Mouse (Mus musculus) midbrain, embryonic 16.5 days (tissue): Measurements from ENCODE around the gene Nbeal2. TPM values are rescaled to one million over a fixed set of nuclear protein-coding genes. Genes with fewer than 3 reads are reported as not detected.

Experiments
- ATAC-seq: fragments of 200-750 bp; cut with Nextera tagmentation; 2 replicates; pipeline ENCODE4 v1.8.0; 2017; ENCODE audit warnings: moderate TSS enrichment
- H3K27ac ChIP-seq: fragments of 300-500 bp; sonication (generic); 2 replicates; pipeline ENCODE4 v1.5.1; 2014; ENCODE audit warnings: mild to moderate bottlenecking, low read length, mixed read lengths
- H3K27me3 ChIP-seq: fragments of 300-500 bp; sonication (generic); 2 replicates; pipeline ENCODE4 v1.6.1; 2014; ENCODE audit warnings: low read depth, low read length, mixed read lengths; ENCODE audit not compliant: control insufficient read depth, insufficient read depth
- H3K36me3 ChIP-seq: fragments of 300-500 bp; sonication (generic); 2 replicates; pipeline ENCODE4 v1.6.1; 2014; ENCODE audit warnings: mild to moderate bottlenecking, low read length, moderate library complexity, mixed read lengths; ENCODE audit not compliant: control insufficient read depth, insufficient read depth
- H3K4me1 ChIP-seq: fragments of 300-500 bp; sonication (generic); 2 replicates; pipeline ENCODE4 v1.6.1; 2014; ENCODE audit warnings: mild to moderate bottlenecking, low read length, mixed read lengths; ENCODE audit not compliant: control insufficient read depth, insufficient read depth
- H3K4me2 ChIP-seq: fragments of 300-500 bp; sonication (generic); 2 replicates; pipeline ENCODE4 v1.6.1; 2014; ENCODE audit warnings: mild to moderate bottlenecking, low read length, mixed read lengths
- H3K4me3 ChIP-seq: fragments of 300-500 bp; sonication (generic); 2 replicates; pipeline ENCODE4 v1.5.1; 2014; ENCODE audit warnings: low read depth, mild to moderate bottlenecking, low read length, moderate library complexity, mixed read lengths
- H3K9ac ChIP-seq: fragments of 300-500 bp; sonication (generic); 2 replicates; pipeline ENCODE4 v1.6.1; 2014; ENCODE audit warnings: low read depth, low read length, mixed read lengths
- H3K9me3 ChIP-seq: fragments of 300-500 bp; sonication (generic); replicated peaks from 2 replicates; pipeline ENCODE4 v1.6.1; 2014; ENCODE audit warnings: mild to moderate bottlenecking, low read length, mixed read lengths; ENCODE audit not compliant: control insufficient read depth, poor library complexity, severe bottlenecking
- WGBS: fragments of 180-500 bp; shearing (Covaris S2); extraction: QIAGEN DNeasy Blood & Tissue Kit; methylation state at CpG from one replicate; pipeline ENCODE4 v1.1.7; 2014; 5-methylcytosine and 5-hydroxymethylcytosine counted together
- polyA plus RNA-seq: library from polyadenylated mRNA; unstranded; fragments of >200 nt; fragmentation: Nextera tagmentation; extraction: Ambion mirVana; gene quantifications from 2 replicates; pipeline ENCODE4 v1.2.1, GENCODE M21; 2015

Gene Nbeal2
- polyA plus RNA-seq, 1 experiment from 2014 or later: 6.1 TPM

DNA sequence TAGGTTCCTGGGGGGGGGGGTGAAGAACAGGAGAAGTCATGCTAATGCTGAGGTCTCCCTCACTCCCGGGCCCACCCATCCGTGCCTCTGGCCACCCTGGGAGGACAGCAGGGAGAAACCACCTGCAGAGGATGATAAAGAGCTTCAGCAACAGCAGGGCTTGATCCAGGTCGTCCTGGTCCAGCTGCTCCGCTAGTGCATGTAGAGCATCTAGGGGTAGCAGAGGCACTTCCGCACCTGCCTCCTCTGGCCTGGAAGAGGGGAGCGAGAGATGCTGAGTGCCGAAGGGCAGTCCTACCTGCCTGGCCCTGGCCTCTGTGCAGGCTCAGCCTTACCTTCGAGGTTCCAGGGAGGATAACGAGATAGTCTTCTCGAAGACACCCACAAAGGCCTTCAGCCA is 9.7 kb downstream of the Nbeal2 start:
- Histone ChIP-seq H3K27me3 (no peaks in the 10 kb centered on the region), H3K36me3 (no peaks in the 10 kb centered on the region), H3K27ac (no peak overlapping the region), H3K4me3 (no peak overlapping the region), H3K9ac (no peak overlapping the region), H3K4me2 (no peak overlapping the region), H3K4me1 (peaks cover 5% of the 10 kb centered on the region), H3K9me3 (no peaks in the 10 kb centered on the region)
- ATAC-seq: no peak
- WGBS: 81% methylated on average over 10 of the region's 10 CpGs

DNA sequence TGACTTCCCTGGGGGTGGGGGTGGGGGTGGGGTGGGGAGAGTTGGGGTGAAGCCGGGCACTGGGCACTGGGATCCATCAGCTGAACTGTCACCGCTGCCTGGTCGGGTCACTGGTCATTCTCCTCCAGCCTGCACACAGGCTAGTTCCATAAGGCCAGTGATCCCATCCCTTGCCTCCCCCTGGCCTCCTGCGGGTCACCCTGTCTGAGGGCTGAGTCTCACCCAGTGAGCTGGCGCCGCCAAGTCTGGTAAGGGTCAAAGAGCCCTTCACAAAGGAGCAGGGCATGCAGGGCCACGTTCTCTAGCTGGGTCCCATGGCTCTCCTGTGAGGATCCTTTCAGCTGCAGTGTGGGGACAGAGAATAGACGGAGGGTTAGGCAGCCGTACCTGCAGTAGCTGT is 10.2 kb downstream of the Nbeal2 start:
- 73% methylated on average over 9 of the region's 9 CpGs for WGBS
- H3K4me2 ChIP-seq: no peak overlapping the region

DNA sequence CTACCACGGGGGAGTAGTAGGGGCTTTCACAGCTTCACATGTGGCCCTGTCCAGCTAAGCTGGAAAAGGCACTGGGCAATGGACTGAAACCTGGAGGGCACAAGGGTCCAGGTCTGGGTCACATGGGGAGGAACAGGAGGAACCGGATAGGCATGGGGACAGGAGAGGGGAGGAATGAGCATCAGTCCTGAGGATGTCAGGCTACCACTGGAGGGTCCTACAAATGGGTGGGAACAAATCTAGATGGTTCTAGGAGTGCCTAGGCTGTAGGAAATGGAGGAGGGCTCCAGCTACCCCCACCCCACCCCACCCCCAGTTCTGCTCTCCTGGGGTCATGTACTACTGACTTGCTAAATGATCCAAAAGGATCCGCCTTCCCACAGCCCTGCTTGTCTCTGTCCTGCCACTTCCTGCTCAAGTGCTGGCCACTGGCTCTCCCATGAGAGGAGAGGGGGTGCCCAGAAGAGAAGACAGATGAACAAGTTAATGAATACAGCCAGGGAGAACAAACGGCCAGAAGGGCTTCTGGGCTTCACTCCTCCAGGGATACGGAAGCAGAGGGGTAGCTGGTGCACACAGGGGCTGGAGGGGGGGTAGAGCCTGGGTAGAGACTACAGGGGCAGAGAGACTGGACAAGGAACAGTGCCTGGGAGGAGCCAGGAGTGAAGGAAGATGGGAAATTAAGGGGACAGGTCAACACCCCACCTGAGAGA is 11.0 kb downstream of the Nbeal2 start:
- H3K4me1 ChIP-seq: no peaks in the 10 kb centered on the region
- no peaks in the 10 kb centered on the region for H3K9me3 ChIP-seq
- no peak for ATAC-seq
- no peaks in the 10 kb centered on the region for H3K27me3 ChIP-seq
- H3K4me3 ChIP-seq: no peak overlapping the region
- 61% methylated on average over 5 of the region's 5 CpGs for WGBS
- no peak overlapping the region for H3K9ac ChIP-seq
- no peaks in the 10 kb centered on the region; the same call in 1 of the 2 replicates for H3K36me3 ChIP-seq
- no peak overlapping the region for H3K27ac ChIP-seq
- no peak overlapping the region for H3K4me2 ChIP-seq

More for the DNA sequence above, 10.2 kb downstream of the Nbeal2 start:
- no peak overlapping the region for H3K9ac ChIP-seq
- 0 out of 2 replicates have a peak, but pooled peaks cover 2% of the 10 kb centered on the region for H3K4me1 ChIP-seq
- no peaks in the 10 kb centered on the region for H3K27me3 ChIP-seq
- no peaks in the 10 kb centered on the region for H3K9me3 ChIP-seq
- H3K27ac ChIP-seq: no peak overlapping the region
- H3K36me3 ChIP-seq: no peaks in the 10 kb centered on the region
- no peak overlapping the region for H3K4me3 ChIP-seq
- ATAC-seq: no peak

DNA sequence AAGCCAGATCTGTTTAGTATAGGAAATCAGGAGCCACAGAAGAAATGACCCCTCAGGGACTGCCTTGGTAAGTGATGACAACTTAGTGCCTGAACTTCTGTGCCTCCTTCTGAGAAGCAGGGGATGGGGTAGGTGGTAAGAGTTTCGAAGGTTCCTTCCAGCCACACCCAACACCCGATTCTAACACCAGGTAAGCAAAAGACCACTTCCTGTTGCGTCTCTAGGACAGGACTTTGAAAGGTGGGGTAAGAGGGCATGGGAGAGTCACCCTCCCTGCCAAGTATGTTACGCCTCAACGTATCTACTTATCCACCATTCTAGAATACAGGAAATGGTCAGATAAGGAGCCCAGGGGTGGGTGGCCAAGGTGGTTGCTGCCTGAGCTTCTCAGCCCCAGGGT is 13.0 kb downstream of the Nbeal2 start:
- Histone ChIP-seq H3K4me1 (no peaks in the 10 kb centered on the region), H3K9ac (no peak overlapping the region), H3K36me3 (no peaks in the 10 kb centered on the region; the same call in 1 of the 2 replicates), H3K4me3 (no peak overlapping the region), H3K4me2 (no peak overlapping the region), H3K27me3 (no peaks in the 10 kb centered on the region), H3K27ac (no peak overlapping the region), H3K9me3 (no peaks in the 10 kb centered on the region)
- 91% methylated on average over 5 of the region's 5 CpGs for WGBS
- no peak for ATAC-seq

DNA sequence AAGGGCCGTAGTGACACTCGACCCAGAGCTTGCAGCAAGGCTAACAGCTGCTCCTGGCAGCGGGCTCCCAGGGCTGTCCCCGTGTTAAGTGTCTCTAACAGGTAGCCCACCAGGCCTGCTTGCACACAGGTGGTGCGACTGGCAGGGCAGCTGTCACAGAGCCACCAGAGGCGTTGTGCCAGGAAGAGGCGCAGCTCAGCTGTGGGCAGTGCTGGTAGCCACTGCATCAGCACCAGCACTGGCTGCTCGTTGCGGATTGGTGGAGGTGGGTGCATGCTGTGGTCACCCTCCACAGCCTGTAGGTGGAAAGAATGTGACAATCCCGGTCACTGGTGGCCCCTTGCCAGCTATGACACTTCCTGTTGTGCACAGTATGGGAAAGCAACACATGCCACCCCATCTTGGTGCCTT is 15.3 kb downstream of the Nbeal2 start:
- WGBS: 84% methylated on average over 10 of the region's 10 CpGs
- no peak for ATAC-seq
- Histone ChIP-seq H3K27me3 (peaks cover 2% of the 10 kb centered on the region), H3K4me3 (no peak overlapping the region), H3K4me1 (no peaks in the 10 kb centered on the region), H3K9ac (no peak overlapping the region), H3K9me3 (no peaks in the 10 kb centered on the region), H3K36me3 (peaks cover 1% of the 10 kb centered on the region; the same call in 1 of the 2 replicates), H3K4me2 (no peak overlapping the region), H3K27ac (no peak overlapping the region)

DNA sequence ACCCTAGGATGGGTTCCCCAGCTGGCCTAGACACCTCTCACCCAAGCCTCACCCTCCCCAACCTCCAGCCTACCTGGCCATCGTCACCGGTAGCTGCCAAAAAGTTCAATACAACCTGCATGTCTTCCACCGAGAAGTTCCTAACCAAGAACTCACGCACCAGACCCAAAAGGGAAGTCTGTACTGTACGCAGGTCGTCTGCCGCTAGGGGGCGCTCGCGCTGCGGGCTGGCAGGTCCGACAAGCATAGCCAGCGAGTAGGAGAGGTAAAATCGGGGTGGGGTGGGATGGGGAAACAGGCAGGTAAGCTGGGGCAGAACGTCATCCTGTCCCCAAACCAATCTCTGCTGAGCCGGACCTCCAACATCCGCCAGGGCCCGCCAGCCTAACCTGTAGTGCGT is 18.7 kb downstream of the Nbeal2 start:
- Histone ChIP-seq H3K4me3 (no peak overlapping the region), H3K9me3 (no peaks in the 10 kb centered on the region), H3K4me1 (peaks cover 3% of the 10 kb centered on the region; the same call in 1 of the 2 replicates), H3K4me2 (no peak overlapping the region), H3K36me3 (peaks cover 4% of the 10 kb centered on the region; the same call in 1 of the 2 replicates), H3K9ac (no peak overlapping the region), H3K27ac (no peak overlapping the region), H3K27me3 (peaks cover 2% of the 10 kb centered on the region)
- 6% methylated on average over 19 of the region's 19 CpGs for WGBS
- ATAC-seq: no peak

DNA sequence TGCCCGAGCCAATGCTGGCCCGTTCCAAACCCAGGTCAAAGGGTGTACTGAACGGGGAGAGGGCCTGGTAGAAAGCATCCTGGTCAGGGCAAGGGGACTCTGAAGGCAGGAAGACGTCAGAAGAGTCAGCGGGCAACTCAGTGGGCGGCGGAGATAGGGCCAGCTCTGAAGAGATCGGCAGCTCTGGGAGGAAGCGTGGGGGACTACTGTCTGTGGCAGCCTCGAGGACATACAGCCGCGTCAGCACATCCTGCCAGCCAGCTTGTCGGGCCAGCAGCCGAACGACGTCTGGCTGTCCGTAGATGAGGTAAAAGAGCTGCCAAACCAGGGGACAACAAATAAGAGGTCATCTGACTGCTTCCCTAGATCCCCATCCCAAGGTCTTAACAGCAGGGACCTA is 20.1 kb downstream of the Nbeal2 start:
- WGBS: 77% methylated on average over 17 of the region's 17 CpGs

DNA sequence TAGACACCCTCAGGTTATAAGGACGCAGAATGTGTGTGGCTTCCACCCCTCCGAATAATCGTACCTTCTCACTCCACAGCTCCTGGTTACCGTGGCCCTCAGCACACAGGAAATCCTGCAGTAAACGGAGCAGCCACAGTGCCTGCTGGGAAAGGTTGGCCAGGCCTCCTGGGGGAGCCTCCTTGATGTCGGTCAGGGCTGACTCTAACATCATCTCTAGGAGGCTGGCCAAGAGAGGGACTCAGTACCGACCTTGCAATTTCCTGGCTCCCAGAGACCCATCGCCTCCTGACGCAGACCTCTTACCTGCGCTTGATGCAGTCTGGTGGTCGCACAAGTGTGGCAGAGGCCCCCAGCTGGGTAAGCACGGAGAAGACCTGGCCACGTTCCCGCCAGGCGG is 21.3 kb downstream of the Nbeal2 start:
- Histone ChIP-seq H3K36me3 (peaks cover 12% of the 10 kb centered on the region; the same call in 1 of the 2 replicates), H3K27ac (no peak overlapping the region), H3K4me1 (peaks cover 3% of the 10 kb centered on the region; the same call in 1 of the 2 replicates), H3K27me3 (peaks cover 2% of the 10 kb centered on the region), H3K9ac (no peak overlapping the region), H3K4me2 (no peak overlapping the region), H3K4me3 (no peak overlapping the region), H3K9me3 (no peaks in the 10 kb centered on the region)
- no peak for ATAC-seq
- WGBS: 82% methylated on average over 15 of the region's 15 CpGs

More for the DNA sequence above, 20.1 kb downstream of the Nbeal2 start:
- Histone ChIP-seq H3K4me3 (no peak overlapping the region), H3K27me3 (peaks cover 2% of the 10 kb centered on the region), H3K4me2 (no peak overlapping the region), H3K9me3 (no peaks in the 10 kb centered on the region), H3K27ac (no peak overlapping the region), H3K9ac (no peak overlapping the region), H3K4me1 (peaks cover 3% of the 10 kb centered on the region; the same call in 1 of the 2 replicates), H3K36me3 (peaks cover 9% of the 10 kb centered on the region; the same call in 1 of the 2 replicates)
- ATAC-seq: no peak

DNA sequence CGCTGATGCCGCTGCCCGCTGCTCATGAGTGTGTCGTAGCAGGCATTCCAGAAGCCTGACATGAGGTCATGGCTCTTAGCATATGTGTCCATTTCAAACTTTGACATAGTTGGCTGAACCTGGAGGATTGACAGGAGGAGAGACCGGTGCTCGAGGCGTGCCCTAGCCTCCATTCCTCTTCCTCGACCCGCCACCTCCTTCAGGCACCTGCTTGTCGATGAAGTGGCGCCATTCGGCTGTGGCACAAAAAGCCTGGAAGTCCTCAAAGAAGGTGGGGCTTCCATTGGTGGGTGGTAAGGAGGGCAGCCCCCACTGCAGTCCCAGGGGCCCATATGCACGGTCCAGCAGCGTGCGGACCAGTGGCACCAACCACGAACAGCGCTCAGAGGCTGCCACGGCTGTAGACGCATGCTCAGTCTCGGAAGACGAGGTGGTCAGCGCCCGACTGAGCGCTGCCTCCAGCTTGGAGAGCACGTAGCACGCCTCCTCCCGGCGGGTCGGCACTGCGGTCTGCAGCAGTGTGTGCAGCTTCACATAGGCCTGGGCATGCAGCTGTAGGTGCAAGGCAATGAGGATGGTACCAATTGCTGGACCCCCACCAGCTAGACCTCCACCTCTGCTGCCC is 22.2 kb downstream of the Nbeal2 start:
- Histone ChIP-seq H3K4me2 (peak overlapping the region; percentile 52), H3K9ac (peak overlapping the region; percentile 54; the same call in 1 of the 2 replicates), H3K27ac (no peak overlapping the region), H3K27me3 (peaks cover 2% of the 10 kb centered on the region), H3K4me3 (peak overlapping the region; percentile 23), H3K36me3 (peaks cover 14% of the 10 kb centered on the region; the same call in 1 of the 2 replicates), H3K4me1 (peaks cover 3% of the 10 kb centered on the region; the same call in 1 of the 2 replicates), H3K9me3 (no peaks in the 10 kb centered on the region)
- peak; percentile 57 for ATAC-seq
- 16% methylated on average over 30 of the region's 30 CpGs for WGBS
